Mouse (Mus musculus) ES-Bruce4 (cell line): ENCODE results near the gene Zfp174. TPM values are rescaled to one million over a fixed set of nuclear protein-coding genes. Genes with fewer than 3 reads are reported as not detected.
"Not testable (repeated sequence)": the region's sequence is repeated elsewhere in the genome, so short reads cannot be mapped to it uniquely, and the experiment has no call there.

ENCODE experiments used
- H3K27ac ChIP-seq: 2 replicates; pipeline ENCODE4 v1.5.1; 2012; ENCODE audit warnings: low read length, inconsistent platforms; ENCODE audit not compliant: insufficient read depth
- H3K27me3 ChIP-seq: 2 replicates; pipeline ENCODE4 v1.6.1; 2012; ENCODE audit warnings: mild to moderate bottlenecking, low read length, inconsistent platforms; ENCODE audit not compliant: control insufficient read depth, poor library complexity, insufficient read depth, severe bottlenecking
- H3K36me3 ChIP-seq: 2 replicates; pipeline ENCODE4 v1.6.1; 2012; ENCODE audit warnings: inconsistent platforms, mild to moderate bottlenecking, low read length, moderate library complexity; ENCODE audit not compliant: control insufficient read depth, poor library complexity, insufficient read depth, severe bottlenecking
- H3K4me1 ChIP-seq: one replicate; pipeline ENCODE4 v1.8.1; 2011; ENCODE audit warnings: low read length; ENCODE audit not compliant: control insufficient read depth, insufficient read depth
- H3K4me3 ChIP-seq: 2 replicates; pipeline ENCODE4 v1.5.1; 2011; ENCODE audit warnings: low read depth, mild to moderate bottlenecking, low read length
- H3K9ac ChIP-seq: 2 replicates; pipeline ENCODE4 v1.6.1; 2012; ENCODE audit warnings: low read depth, mild to moderate bottlenecking, inconsistent platforms; ENCODE audit not compliant: poor library complexity, severe bottlenecking
- H3K9me3 ChIP-seq: replicated peaks from 2 replicates; pipeline ENCODE4 v1.6.1; 2012; ENCODE audit warnings: mild to moderate bottlenecking, low read length, inconsistent platforms; ENCODE audit not compliant: control insufficient read depth, poor library complexity, insufficient read depth, severe bottlenecking
- CTCF ChIP-seq: IDR thresholded peaks from one replicate; pipeline ENCODE4 v1.8.1; 2011; ENCODE audit warnings: low read depth, low read length
- EP300 ChIP-seq: IDR thresholded peaks from 2 replicates; pipeline ENCODE4 v1.6.1; 2011; ENCODE audit warnings: low read depth, low read length; ENCODE audit not compliant: insufficient read depth
- POLR2A ChIP-seq: IDR thresholded peaks from one replicate; pipeline ENCODE4 v1.8.1; 2011; ENCODE audit warnings: low read length; ENCODE audit not compliant: insufficient read depth
- polyA plus RNA-seq: library from polyadenylated mRNA; stranded (reverse); fragments of >200 nt; gene quantifications from 2 replicates; pipeline ENCODE4 v1.2.4, GENCODE M21; 2011; ENCODE audit warnings: low read depth; ENCODE audit not compliant: missing spikeins, insufficient read depth, insufficient read length

Gene Zfp174
- polyA plus RNA-seq, 1 experiment: 1.4 TPM

GRCm38 (mm10) chr16:3848416-3848815, 1.3 kb downstream of the Zfp174 start:
- no peaks in the 10 kb centered on the region for H3K36me3 ChIP-seq
- H3K4me3 ChIP-seq: no peak overlapping the region
- no peak overlapping the region for H3K27ac ChIP-seq
- peaks cover 2% of the 10 kb centered on the region for H3K4me1 ChIP-seq
- no peak overlapping the region for H3K9ac ChIP-seq
- no peaks in the 10 kb centered on the region for H3K9me3 ChIP-seq
- no peak for TF ChIP-seq EP300
- TF ChIP-seq CTCF: no peak
- TF ChIP-seq POLR2A: no peak
- H3K27me3 ChIP-seq: no peaks in the 10 kb centered on the region

GRCm38 (mm10) chr16:3851301-3851700, 4.2 kb downstream of the Zfp174 start:
- not testable (repeated sequence) for H3K27ac ChIP-seq, H3K9ac ChIP-seq, H3K9me3 ChIP-seq, H3K4me1 ChIP-seq, H3K4me3 ChIP-seq, H3K27me3 ChIP-seq, H3K36me3 ChIP-seq

GRCm38 (mm10) chr16:3852586-3852985, 5.5 kb downstream of the Zfp174 start:
- Histone ChIP-seq H3K36me3 (no peaks in the 10 kb centered on the region), H3K9ac (0 out of 2 replicates have a peak overlapping the region, but pooled peaks have one; percentile 19), H3K9me3 (no peaks in the 10 kb centered on the region), H3K4me3 (peak overlapping the region; percentile 1; the same call in 1 of the 2 replicates), H3K4me1 (peaks cover 2% of the 10 kb centered on the region), H3K27me3 (no peaks in the 10 kb centered on the region), H3K27ac (no peak overlapping the region)
- TF ChIP-seq POLR2A (no peak), CTCF (no peak), EP300 (no peak)

- Histone ChIP-seq H3K4me3 (no peak overlapping the region), H3K4me1 (peaks cover 2% of the 10 kb centered on the region), H3K27me3 (no peaks in the 10 kb centered on the region), H3K27ac (no peak overlapping the region), H3K9ac (no peak overlapping the region), H3K9me3 (no peaks in the 10 kb centered on the region), H3K36me3 (no peaks in the 10 kb centered on the region)
- TF ChIP-seq CTCF (no peak), EP300 (no peak), POLR2A (no peak)
Measured at GRCm38 (mm10) chr16:3854437-3855182, 7.5 kb downstream of the Zfp174 start.

GRCm38 (mm10) chr16:3855776-3856175, 8.7 kb downstream of the Zfp174 start:
- H3K4me1 ChIP-seq: peaks cover 2% of the 10 kb centered on the region
- H3K4me3 ChIP-seq: no peak overlapping the region
- no peak overlapping the region for H3K27ac ChIP-seq
- no peaks in the 10 kb centered on the region for H3K27me3 ChIP-seq
- no peaks in the 10 kb centered on the region for H3K9me3 ChIP-seq
- no peaks in the 10 kb centered on the region for H3K36me3 ChIP-seq
- TF ChIP-seq EP300 (no peak), POLR2A (no peak), CTCF (no peak)
- no peak overlapping the region for H3K9ac ChIP-seq

- Histone ChIP-seq H3K9me3 (no peaks in the 10 kb centered on the region), H3K27ac (no peak overlapping the region), H3K36me3 (no peaks in the 10 kb centered on the region; the same call in 1 of the 2 replicates), H3K27me3 (no peaks in the 10 kb centered on the region), H3K9ac (no peak overlapping the region), H3K4me3 (no peak overlapping the region), H3K4me1 (no peaks in the 10 kb centered on the region)
- TF ChIP-seq POLR2A: no peak
- no peak for TF ChIP-seq EP300
- no peak for TF ChIP-seq CTCF
Measured at GRCm38 (mm10) chr16:3859254-3859653, 12.2 kb downstream of the Zfp174 start.
